ENCODE assay signal across 9 mouse cellular contexts in the genomic region with DNA sequence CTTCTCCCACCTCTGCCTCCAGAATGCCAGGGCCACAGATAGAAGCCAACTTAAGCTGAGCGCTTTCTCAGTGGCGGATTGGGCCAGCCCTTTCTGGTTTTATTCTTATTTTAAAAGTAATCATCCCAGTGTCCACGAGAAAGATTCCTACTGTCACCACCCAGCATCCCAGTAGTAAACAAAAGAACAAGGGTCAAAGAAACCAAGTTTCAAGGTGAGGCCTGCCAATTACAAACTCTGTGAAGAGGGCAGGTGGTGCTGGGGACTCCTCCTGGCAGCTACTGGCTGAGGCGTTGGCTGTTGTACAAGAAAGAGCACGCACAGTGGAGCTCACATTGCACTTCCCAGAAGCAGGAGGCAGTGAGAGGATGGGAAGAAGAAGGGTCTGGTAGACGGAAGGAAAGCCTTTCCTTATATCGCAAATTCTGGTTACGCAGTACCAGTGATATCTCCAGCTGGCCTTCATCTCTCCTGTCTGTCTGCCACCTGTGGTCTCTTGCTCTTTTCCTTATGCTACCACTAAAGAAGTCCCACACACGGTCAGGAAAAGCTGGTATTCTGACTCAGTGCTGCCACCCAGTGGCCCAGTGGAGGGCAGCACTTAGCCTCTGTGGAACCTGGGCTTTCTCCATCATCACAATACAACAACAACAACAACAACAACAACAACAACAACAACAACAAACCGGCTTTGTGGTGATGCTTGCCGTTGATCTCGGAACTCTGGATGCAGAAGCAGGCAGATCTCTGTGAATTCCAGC. TPM values are rescaled to one million over a fixed set of nuclear protein-coding genes. Genes with fewer than 3 reads are reported as not detected.
DNase-seq lines count a peak whose midpoint lies in the region; ATAC-seq lines count a peak whose summit lies in the region.
"Had no signal": no experiment of that assay in that cellular context is flagged by ENCODE, and none has a peak within 500 bp of the region (broad histone marks: within the 10 kb centered on the region; RNA-seq: fewer than 3 reads in every experiment).

No protein-coding gene starts in this region.

- H3K9me3 ChIP-seq in embryonic facial prominence, embryonic 10.5 days, result no peaks in the 10 kb centered on the region
- no peaks in the 10 kb centered on the region for H3K9me3 ChIP-seq in hindbrain, embryonic 13.5 days

- H3K4me1 ChIP-seq in embryonic facial prominence, embryonic 10.5 days, result peaks cover 4% of the 10 kb centered on the region; the same call in 1 of the 2 replicates
- H3K4me1 ChIP-seq in hindbrain, embryonic 13.5 days (replicated peaks), result no peaks in the 10 kb centered on the region

- H3K36me3 ChIP-seq in embryonic facial prominence, embryonic 10.5 days (replicated peaks), result no peaks in the 10 kb centered on the region
- H3K36me3 ChIP-seq in hindbrain, embryonic 13.5 days, result no peaks in the 10 kb centered on the region
- no peaks in the 10 kb centered on the region for H3K36me3 ChIP-seq in splenic B cell, adult 2 months (ENCODE audit: control insufficient read depth, insufficient read depth, low read length, poor library complexity, severe bottlenecking)
- H3K36me3 ChIP-seq: G1E had no signal

- H3K27me3 ChIP-seq in embryonic facial prominence, embryonic 10.5 days (replicated peaks; ENCODE audit: low read depth, poor library complexity, severe bottlenecking), result peaks cover 11% of the 10 kb centered on the region
- peaks cover 12% of the 10 kb centered on the region for H3K27me3 ChIP-seq in hindbrain, embryonic 13.5 days
- no peaks in the 10 kb centered on the region for H3K27me3 ChIP-seq in splenic B cell, adult 2 months (ENCODE audit: control insufficient read depth, insufficient read depth, low read length, poor library complexity, severe bottlenecking)

- no peak overlapping the region for H3K9ac ChIP-seq in hindbrain, embryonic 13.5 days

- no peak overlapping the region for H3K4me3 ChIP-seq in embryonic facial prominence, embryonic 10.5 days
- H3K4me3 ChIP-seq in hindbrain, embryonic 13.5 days, result no peak overlapping the region

- H3K4me2 ChIP-seq in hindbrain, embryonic 13.5 days, result no peak overlapping the region

- H3K27ac ChIP-seq in embryonic facial prominence, embryonic 10.5 days (replicated peaks), result no peak overlapping the region
- H3K27ac ChIP-seq in hindbrain, embryonic 13.5 days, result no peak overlapping the region

- ATAC-seq in hindbrain, embryonic 13.5 days (ENCODE audit: low FRiP score), result peak; percentile 43; the same call in 1 of the 2 replicates

- DNase-seq in cerebellum, adult 11 months, result peak; percentile 31
- no peak for DNase-seq in cerebellum, adult 11-12 months
- peak; percentile 82 for DNase-seq in R1 (ENCODE audit: low read depth, low spot score)
- DNase-seq in embryonic facial prominence, embryonic 10.5 days (ENCODE audit: low spot score), result peak; percentile 81
- DNase-seq in layer of hippocampus, postnatal 25 days (ENCODE audit: extremely low spot score in 1 of 2, low spot score in 1 of 2), result peak; percentile 43 to 73
- DNase-seq in mesoderm, embryonic 11.5 days (ENCODE audit: low read depth, low spot score), result peak; percentile 67
- DNase-seq in splenic B cell, adult 2 months (ENCODE audit: low read depth, low spot score), result peak; percentile 11

- 41% methylated on average over 12 of the region's 12 CpGs for WGBS in embryonic facial prominence, embryonic 10.5 days
- WGBS in hindbrain, embryonic 13.5 days, result 42% methylated on average over 12 of the region's 12 CpGs

RNA-seq across cellular contexts. Expression of a gene that starts 29.0 kb away (rescaled TPM):
- 14.1 and 15.0 TPM in 2 replicates for polyA plus RNA-seq in embryonic facial prominence, embryonic 10.5 days (2016; fragmentation: Nextera tagmentation; extraction: Ambion mirVana)
- polyA plus RNA-seq in hindbrain, embryonic 13.5 days (2015; fragmentation: Nextera tagmentation; extraction: Ambion mirVana), result 1.7 and 2.1 TPM in 2 replicates
- total RNA-seq in layer of hippocampus, postnatal 25 days (2021), result 1 to 10 TPM; 3.4 to 4.1 TPM
- polyA plus RNA-seq: G1E had no signal
